Mouse (Mus musculus) layer of hippocampus, adult 18-20 months (tissue): ENCODE measurements around the gene Fen1. TPM values are rescaled to one million over a fixed set of nuclear protein-coding genes. Genes with fewer than 3 reads are reported as not detected.

ENCODE experiments used
- microRNA-seq, 2 experiments: library from miRNA; unstranded; fragments of <30 nt; microRNA quantifications; one replicate each; pipeline ENCODE4 v1.2.0; 2021
- total RNA-seq, 2 experiments: library from RNA; stranded (reverse); gene quantifications; 2 replicates each; pipeline ENCODE4 v1.2.3; 2021

The Fen1 gene
- total RNA-seq, 2 experiments from 2014 or later, result 9.5 to 10.7 TPM

Small RNA genes lying within 50 kb of the gene (microRNA-seq; reads per million reads assigned to microRNA genes)
- gene Mir6993, result 0 to 0.20 reads per million in 2 experiments

Other genes starting within 250 kb of the Fen1 start
- 1,000 to 10,000 TPM; 3,571 to 3,745 TPM for gene Fth1, start 223.6 kb downstream of the Fen1 start, total RNA-seq
- 1 to 10 TPM; 1.2 to 1.7 TPM for gene Best1, start 202.5 kb downstream of the Fen1 start, total RNA-seq
- gene Rab3il1, start 202.5 kb downstream of the Fen1 start, total RNA-seq, result 10 to 100 TPM in 1 of 2 experiments, 1 to 10 TPM in 1; 9.3 to 10.1 TPM
- 10 to 100 TPM; 22.9 to 25.2 TPM for gene Fads3, start 162.6 kb downstream of the Fen1 start, total RNA-seq
- 100 to 1,000 TPM; 140 to 145 TPM for gene Fads2, start 102.4 kb downstream of the Fen1 start, total RNA-seq
- 100 to 1,000 TPM; 187 to 200 TPM for gene Fads1, start 21.3 kb downstream of the Fen1 start, total RNA-seq
- gene Tmem258, start 155 bp downstream of the Fen1 start, total RNA-seq, result 10 to 100 TPM; 81.9 to 84.8 TPM
- gene Myrf, start 36.6 kb upstream of the Fen1 start, total RNA-seq, result 10 to 100 TPM; 31.9 to 33.9 TPM
- 100 to 1,000 TPM; 107 to 118 TPM for gene Dagla, start 100.7 kb upstream of the Fen1 start, total RNA-seq
- gene Syt7, start 184.9 kb upstream of the Fen1 start, total RNA-seq, result 100 to 1,000 TPM; 280 to 316 TPM